8 mouse cellular contexts compared by ENCODE assay signal in genomic region chr17:78834856-78835835, GRCm38 (mm10). TPM values are rescaled to one million over a fixed set of nuclear protein-coding genes. Genes with fewer than 3 reads are reported as not detected.
A peak's percentile ranks its signal among the peaks of the same experiment; 100 is the strongest.
DNase-seq lines count a peak whose midpoint lies in the region; ATAC-seq lines count a peak whose summit lies in the region.

TSS of gene Heatr5b (minus strand) at chr17:78835364.
TSS of gene Gpatch11 (plus strand) at chr17:78835567.

- peak within 1 kb of the TSS; percentile 26 for H3K27ac ChIP-seq in brown adipose tissue, adult 24 weeks (replicated peaks; ENCODE audit: low read depth, low read length)
- peak within 1 kb of the TSS; percentile 89 for H3K27ac ChIP-seq in heart, embryonic 13.5 days (replicated peaks)
- peak within 1 kb of the TSS; percentile 90 for H3K27ac ChIP-seq in liver, embryonic 12.5 days
- H3K27ac ChIP-seq in stomach, embryonic 15.5 days = peak within 1 kb of the TSS; percentile 90

- WGBS in heart, embryonic 13.5 days = under 1% methylated on average over 81 of the region's 81 CpGs
- WGBS in liver, embryonic 12.5 days (ENCODE audit: insufficient replicate concordance) = under 1% methylated on average over 81 of the region's 81 CpGs
- WGBS in stomach, embryonic 15.5 days = under 1% methylated on average over 81 of the region's 81 CpGs

- peaks cover 2% of the 10 kb centered on the region; the same call in 1 of the 2 replicates for H3K4me1 ChIP-seq in brown adipose tissue, adult 24 weeks (ENCODE audit: control insufficient read depth, insufficient read depth, insufficient read length, low read length)
- peaks cover 9% of the 10 kb centered on the region for H3K4me1 ChIP-seq in heart, embryonic 13.5 days
- H3K4me1 ChIP-seq in liver, embryonic 12.5 days = peaks cover 26% of the 10 kb centered on the region
- no peaks in the 10 kb centered on the region for H3K4me1 ChIP-seq in stomach, embryonic 15.5 days

- no peaks in the 10 kb centered on the region for H3K27me3 ChIP-seq in heart, embryonic 13.5 days (replicated peaks)
- H3K27me3 ChIP-seq in liver, embryonic 12.5 days (replicated peaks) = no peaks in the 10 kb centered on the region
- H3K27me3 ChIP-seq in stomach, embryonic 15.5 days (replicated peaks) = no peaks in the 10 kb centered on the region

- peak within 1 kb of the TSS; percentile 84 for H3K4me2 ChIP-seq in heart, embryonic 13.5 days
- peak within 1 kb of the TSS; percentile 91 for H3K4me2 ChIP-seq in liver, embryonic 12.5 days
- H3K4me2 ChIP-seq in stomach, embryonic 15.5 days = peak within 1 kb of the TSS; percentile 88

- H3K4me3 ChIP-seq in brown adipose tissue, adult 24 weeks (ENCODE audit: insufficient read depth, low read depth, low read length) = peak within 1 kb of the TSS; percentile 88
- peak within 1 kb of the TSS; percentile 88 for H3K4me3 ChIP-seq in heart, embryonic 13.5 days
- peak within 1 kb of the TSS; percentile 85 for H3K4me3 ChIP-seq in liver, embryonic 12.5 days
- peak within 1 kb of the TSS; percentile 89 for H3K4me3 ChIP-seq in stomach, embryonic 15.5 days (replicated peaks)

- H3K36me3 ChIP-seq in heart, embryonic 13.5 days = peaks cover 42% of the 10 kb centered on the region
- H3K36me3 ChIP-seq in liver, embryonic 12.5 days = peaks cover 29% of the 10 kb centered on the region
- peaks cover 12% of the 10 kb centered on the region; the same call in 1 of the 2 replicates for H3K36me3 ChIP-seq in stomach, embryonic 15.5 days

- peak within 1 kb of the TSS; percentile 91 for H3K9ac ChIP-seq in heart, embryonic 13.5 days
- peak within 1 kb of the TSS; percentile 87 for H3K9ac ChIP-seq in liver, embryonic 12.5 days
- H3K9ac ChIP-seq in stomach, embryonic 15.5 days = peak within 1 kb of the TSS; percentile 94

- no peaks in the 10 kb centered on the region for H3K9me3 ChIP-seq in heart, embryonic 13.5 days
- no peaks in the 10 kb centered on the region for H3K9me3 ChIP-seq in liver, embryonic 12.5 days (replicated peaks)
- no peaks in the 10 kb centered on the region for H3K9me3 ChIP-seq in stomach, embryonic 15.5 days

- DNase-seq in CD4-positive, CD25-positive, alpha-beta regulatory T cell, adult 2 months (ENCODE audit: low read depth, low spot score) = peak; percentile 99
- peak; percentile 45 for DNase-seq in fat pad, adult 2 months (ENCODE audit: extremely low read depth, low read depth, low spot score)
- peak; percentile 100 for DNase-seq in kidney, postnatal 10 days
- peak; percentile 93 to 95 for DNase-seq in natural killer cell, adult 2 months (ENCODE audit: low spot score in 2 of 2)

- peak; percentile 96 for ATAC-seq in heart, embryonic 13.5 days (ENCODE audit: extremely low read depth, insufficient number of reproducible peaks, low FRiP score, low TSS enrichment)
- peak; percentile 97 for ATAC-seq in liver, embryonic 12.5 days
- ATAC-seq in stomach, embryonic 15.5 days (ENCODE audit: insufficient read depth, low FRiP score, low read depth) = peak; percentile 98

RNA-seq across cellular contexts. Expression of gene Heatr5b, which starts in this region (rescaled TPM):
- polyA plus RNA-seq in brown adipose tissue, adult 24 weeks (2012; ENCODE audit: insufficient read depth, insufficient read length, missing spikeins) = 24.7 and 32.8 TPM in 2 replicates
- 16.0 and 18.8 TPM in 2 replicates for polyA plus RNA-seq in heart, embryonic 13.5 days (2015; fragmentation: Nextera tagmentation; extraction: Ambion mirVana)
- polyA plus RNA-seq in liver, embryonic 12.5 days (2016; fragmentation: Nextera tagmentation; extraction: Ambion mirVana) = 6.8 and 7.6 TPM in 2 replicates
- polyA plus RNA-seq in stomach, embryonic 15.5 days (2015; fragmentation: Nextera tagmentation; extraction: Ambion mirVana) = 10.0 and 13.3 TPM in 2 replicates

RNA-seq across cellular contexts. Expression of gene Gpatch11, which starts in this region (rescaled TPM):
- 39.0 and 60.0 TPM in 2 replicates for polyA plus RNA-seq in brown adipose tissue, adult 24 weeks (2012; ENCODE audit: insufficient read depth, insufficient read length, missing spikeins)
- polyA plus RNA-seq in heart, embryonic 13.5 days (2015; fragmentation: Nextera tagmentation; extraction: Ambion mirVana) = 33.1 and 35.7 TPM in 2 replicates
- 20.3 and 20.8 TPM in 2 replicates for polyA plus RNA-seq in liver, embryonic 12.5 days (2016; fragmentation: Nextera tagmentation; extraction: Ambion mirVana)
- 43.2 and 44.7 TPM in 2 replicates for polyA plus RNA-seq in stomach, embryonic 15.5 days (2015; fragmentation: Nextera tagmentation; extraction: Ambion mirVana)

Comparison
In these comparisons a context has a peak if more than half of its experiments do, and no peak if none do; other contexts are left out.
1. Peak in every context shown above with its lines: DNase-seq, ATAC-seq, H3K4me3 ChIP-seq and H3K27ac ChIP-seq.
2. DNase-seq: peak in every context shown above with its lines; median percentile 100 in kidney, postnatal 10 days; 99 in CD4-positive, CD25-positive, alpha-beta regulatory T cell, adult 2 months; 94 in natural killer cell, adult 2 months; 45 in fat pad, adult 2 months.
3. H3K27ac ChIP-seq: peak in every context shown above with its lines; median percentile 90 in liver, embryonic 12.5 days; 90 in stomach, embryonic 15.5 days; 89 in heart, embryonic 13.5 days; 26 in brown adipose tissue, adult 24 weeks.